Mouse (Mus musculus) CD8-positive naive resting alpha-beta T cell, adult 2 months (primary cell): ENCODE measurements around the gene Efcab7.

Experiments
- DNase-seq, 2 experiments: peaks; one replicate each; pipeline ENCODE4 v3.0.0; 2022; ENCODE audit warnings: low read depth in 2 of 2, low spot score in 2 of 2

Gene Efcab7

DNA sequence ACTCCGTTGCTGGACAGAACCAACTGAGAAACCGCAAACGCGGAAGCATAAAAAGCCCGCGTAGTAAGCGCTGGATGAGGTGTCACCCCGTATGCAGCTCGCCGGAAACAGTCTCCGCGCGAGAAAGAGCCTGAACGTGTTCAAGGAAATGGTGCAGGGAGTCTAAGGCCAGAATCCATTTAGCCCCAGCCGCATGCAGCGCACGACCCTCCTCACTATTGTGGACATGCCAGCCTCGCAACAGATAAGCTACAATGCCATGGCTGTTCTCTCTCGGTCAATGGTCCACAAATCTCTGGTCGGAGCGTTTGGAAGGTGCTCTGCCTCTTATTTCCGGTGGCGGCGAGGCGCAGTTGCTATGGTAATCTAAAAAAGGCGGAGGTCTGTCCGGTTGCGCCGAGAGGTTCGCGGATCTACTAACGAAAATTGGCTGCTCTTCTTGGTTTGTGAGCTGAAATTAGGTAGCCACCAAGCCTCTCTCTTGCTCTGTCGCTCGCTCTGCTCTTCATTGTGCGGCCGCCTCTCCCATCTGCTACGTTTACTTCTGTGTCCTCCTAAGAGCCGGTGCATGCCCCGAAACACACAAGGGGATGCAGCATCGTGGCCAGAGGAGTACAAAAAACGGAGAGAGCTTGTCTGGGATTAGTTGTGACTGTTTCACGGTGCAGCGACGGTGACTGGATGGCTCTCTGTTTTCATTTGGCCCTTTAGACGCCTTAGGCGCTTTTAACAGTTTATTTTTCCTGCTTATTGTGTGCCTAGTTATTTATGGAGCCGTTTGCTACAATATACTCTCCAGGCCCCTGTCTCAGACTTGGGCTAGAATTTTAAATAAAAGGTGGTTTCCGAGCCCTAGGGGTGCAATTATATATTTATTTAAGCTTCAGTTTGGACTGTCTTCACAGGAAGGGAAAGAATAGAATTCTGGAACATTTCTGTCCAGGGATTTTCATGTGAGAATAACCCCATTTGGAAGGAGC is at the start of gene Efcab7:
TSS of gene Efcab7 (plus strand) at position 105 of the 980 bp plus-strand sequence.
- DNase-seq, result peak; percentile 74 to 83

GRCm38 (mm10) chr4:99792365-99792764 is 36.6 kb upstream of the Efcab7 start:
- no peak for DNase-seq

DNA sequence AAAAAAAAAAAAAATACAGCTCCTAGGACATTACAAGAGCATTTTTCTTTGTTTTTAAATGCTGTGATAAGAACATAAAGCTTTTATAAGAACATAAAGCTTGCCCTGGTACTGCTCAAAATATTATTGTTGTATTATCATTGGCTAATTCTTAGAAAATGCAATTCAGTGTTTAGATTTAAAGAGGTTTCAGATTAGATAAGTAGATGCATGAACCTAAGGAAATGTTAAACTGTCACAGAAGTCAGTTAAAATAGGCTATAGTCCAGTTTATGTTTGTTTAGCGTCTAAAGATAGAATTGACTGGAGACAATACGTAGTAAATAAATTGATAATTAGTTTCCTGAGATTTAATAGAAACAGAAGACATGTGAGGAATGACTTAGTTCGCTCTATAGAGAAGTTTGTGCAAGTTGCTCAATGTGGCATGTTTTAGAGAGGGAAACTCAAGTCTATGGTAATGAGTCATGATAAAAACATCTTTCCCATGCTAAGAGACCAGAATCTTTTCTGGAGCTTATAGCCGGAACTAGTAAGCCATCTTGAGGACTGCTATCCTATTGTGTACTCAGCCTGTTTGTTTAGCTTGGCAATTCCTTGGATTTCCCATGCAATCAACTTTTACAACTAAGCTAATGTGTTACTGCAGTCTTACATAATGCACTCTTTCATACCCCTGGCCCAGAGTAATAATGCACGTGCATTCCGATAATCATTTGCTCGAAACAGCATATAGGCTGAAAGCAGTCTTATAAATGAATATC is 12.1 kb upstream of the Efcab7 start:
- no peak for DNase-seq

DNA sequence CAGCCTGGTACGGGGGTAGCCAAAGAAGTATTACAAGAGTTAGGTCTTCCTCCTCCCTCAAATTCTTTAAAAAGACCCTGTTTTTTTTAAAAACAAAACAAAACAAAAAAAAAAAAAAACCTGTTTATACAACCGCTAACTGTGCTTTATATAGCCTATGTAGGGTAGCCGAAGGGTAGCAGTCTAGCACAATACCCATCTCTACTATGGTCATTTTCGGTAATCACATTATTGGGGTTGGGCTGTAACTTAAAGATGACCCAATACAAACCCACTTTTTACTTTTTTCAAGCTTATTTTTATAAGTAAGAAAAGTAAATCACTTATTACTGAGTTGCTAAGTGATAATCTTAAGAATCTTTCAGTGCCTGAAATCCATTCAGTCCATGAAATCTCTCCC is 661 bp upstream of the Efcab7 start:
- DNase-seq, result no peak

GRCm38 (mm10) chr4:99828739-99829093 is 282 bp upstream of the Efcab7 start:
- DNase-seq, result no peak

- peak in 1 of 2 experiments; percentile 11 for DNase-seq
Measured at GRCm38 (mm10) chr4:99881882-99882281, 52.9 kb downstream of the Efcab7 start.

GRCm38 (mm10) chr4:99882405-99882804 is 53.4 kb downstream of the Efcab7 start:
- no peak for DNase-seq

- DNase-seq, result peak in 1 of 2 experiments; percentile 23
Measured at GRCm38 (mm10) chr4:99913894-99914451, 85.0 kb downstream of the Efcab7 start.

DNA sequence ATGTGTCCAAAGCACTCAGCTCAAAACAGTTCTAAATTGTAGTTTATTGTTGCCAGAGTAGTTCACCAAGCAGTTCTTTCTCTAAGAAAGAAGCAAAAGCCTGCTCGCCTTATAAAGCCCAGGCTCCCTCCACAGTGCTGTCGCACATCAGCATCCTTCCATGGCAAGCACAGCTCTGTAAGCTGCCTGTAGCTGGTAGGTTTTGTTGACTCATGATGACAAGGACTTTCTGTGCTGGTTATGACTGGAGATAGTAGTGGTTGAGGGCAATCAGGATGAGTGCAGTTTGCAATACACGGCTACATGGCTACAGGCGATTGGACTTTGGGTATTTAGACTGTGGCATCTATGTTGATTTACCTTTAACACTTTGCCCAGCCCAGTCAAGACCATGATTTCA is 97.4 kb downstream of the Efcab7 start:
- no peak for DNase-seq

DNA sequence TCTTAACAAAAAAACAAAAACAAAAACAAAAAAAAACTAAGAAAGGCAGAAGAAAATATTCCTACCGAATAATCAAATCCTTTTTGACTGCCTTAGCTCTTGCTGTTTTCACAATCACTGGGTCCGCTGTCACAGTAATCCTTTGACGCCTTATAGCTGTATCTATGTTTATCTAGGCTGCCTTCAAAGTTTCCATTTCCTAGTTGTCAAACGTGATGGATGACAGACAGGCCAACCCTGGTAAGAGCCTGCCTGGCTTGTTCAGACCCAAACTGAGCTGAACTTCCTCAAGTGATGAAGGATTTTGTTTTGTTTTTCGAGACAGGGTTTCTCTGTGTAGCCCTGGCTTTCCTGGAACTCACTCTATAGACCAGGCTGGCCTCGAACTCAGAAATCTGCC is 99.5 kb downstream of the Efcab7 start:
- no peak for DNase-seq

DNA sequence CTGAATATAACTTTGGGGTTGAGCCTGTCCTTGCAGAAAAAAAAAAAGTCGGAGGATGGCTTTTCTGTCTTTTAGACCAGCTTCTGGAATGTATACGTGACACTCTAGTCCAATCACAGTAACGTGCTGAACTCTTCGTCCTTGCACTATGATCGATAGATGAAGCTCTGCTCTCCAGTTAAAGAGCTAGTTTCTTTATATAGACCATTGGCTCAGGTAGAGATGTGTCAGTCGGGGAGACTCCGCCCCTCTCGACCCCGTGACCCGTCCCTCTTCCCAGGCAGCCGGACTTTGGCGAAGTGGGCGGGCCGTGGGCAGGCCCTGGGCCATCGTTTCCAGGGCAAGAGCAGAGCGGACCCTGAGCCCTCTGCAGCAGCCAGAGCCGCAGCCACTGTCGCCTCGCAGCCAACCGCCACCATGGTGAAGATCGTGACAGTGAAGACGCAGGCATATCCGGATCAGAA is 100.2 kb downstream of the Efcab7 start, which contains the start of gene Pgm1:
TSS of gene Pgm1 (plus strand) at position 266 of the 464 bp plus-strand sequence.
- peak; percentile 33 to 43 for DNase-seq

DNA sequence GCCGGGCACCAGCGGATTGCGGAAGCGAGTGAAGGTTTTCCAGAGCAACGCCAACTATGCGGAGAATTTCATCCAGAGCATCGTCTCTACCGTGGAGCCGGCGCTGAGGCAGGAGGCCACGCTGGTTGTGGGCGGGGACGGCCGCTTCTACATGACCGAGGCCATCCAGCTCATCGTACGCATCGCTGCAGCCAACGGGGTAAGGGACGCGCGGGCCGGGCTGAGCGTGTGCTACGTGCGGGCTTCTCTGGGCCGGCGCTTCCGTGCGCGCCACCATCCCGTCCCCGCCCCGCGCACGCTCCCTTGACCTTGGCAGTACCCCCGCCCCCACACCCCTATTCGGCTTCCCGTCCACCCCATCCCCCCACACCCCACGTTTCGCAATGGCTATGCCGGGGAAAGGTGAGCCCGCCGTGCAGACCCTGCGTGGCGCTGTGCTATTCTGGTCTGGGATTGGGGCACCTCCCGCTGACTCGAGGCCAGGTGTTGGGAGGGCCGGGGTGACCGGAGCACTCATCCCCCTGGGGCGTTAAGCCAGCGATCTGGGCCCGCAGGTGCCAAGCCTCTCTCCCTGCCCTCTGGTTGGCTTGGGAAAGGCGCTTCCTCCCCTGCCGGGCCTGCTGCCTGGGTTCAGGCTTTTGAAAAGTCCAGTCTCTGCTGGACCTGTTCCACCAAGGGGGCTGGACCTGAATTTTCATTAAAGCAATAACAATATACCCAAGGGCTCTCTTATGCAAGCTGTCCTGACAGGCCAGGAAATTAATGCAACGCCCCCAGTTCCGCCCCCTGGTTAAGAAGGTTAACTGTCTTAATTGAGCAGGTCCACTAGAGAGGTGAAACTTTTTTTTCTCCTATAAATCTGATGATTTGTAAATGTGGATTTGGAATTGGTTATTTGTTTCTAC is 100.9 kb downstream of the Efcab7 start, which contains the start of gene Itgb3bp:
TSS of gene Itgb3bp (minus strand) at position 201 of the 905 bp plus-strand sequence.
- peak in 1 of 2 experiments; percentile 2 for DNase-seq

DNA sequence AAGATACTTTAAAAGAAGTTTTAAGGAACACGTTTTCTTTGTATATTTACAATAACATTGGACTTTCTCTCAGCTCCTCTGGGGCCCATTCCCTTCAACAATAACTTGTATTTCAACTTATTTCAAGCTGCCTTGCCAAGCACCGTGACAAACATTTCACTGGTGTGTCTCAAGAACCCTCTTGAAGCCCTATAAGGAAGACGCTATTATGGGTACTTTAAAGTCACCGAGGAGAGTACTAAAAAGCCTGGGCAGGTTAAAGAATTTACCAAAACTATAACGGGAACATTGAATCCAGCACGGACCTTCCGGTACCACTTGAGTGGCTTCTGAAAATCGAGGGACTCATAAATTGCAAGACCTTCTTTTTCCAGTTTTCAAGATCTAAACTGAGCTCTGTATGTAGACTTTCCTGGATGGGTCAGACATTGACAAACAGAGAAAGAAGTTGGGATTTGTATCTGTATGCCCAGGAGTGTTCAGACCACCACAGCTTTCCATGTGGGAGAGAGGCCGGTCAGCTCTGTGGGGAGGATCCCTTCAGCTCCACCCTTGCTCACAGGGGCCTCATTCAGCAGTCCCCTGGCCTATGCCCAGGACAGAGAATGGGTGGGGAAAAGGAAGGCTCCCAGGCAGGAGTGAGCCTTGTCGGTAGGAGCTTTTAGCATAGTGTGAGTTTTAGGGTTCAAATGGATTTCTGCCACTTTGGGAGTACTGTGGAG is 101.7 kb downstream of the Efcab7 start:
- DNase-seq, result no peak

- DNase-seq, result no peak
Measured at GRCm38 (mm10) chr4:99931240-99931580, 102.2 kb downstream of the Efcab7 start.

GRCm38 (mm10) chr4:99931807-99932206 is 102.8 kb downstream of the Efcab7 start:
- DNase-seq, result no peak

- DNase-seq, result no peak
Measured at GRCm38 (mm10) chr4:99934859-99935258, 105.9 kb downstream of the Efcab7 start.

GRCm38 (mm10) chr4:99936278-99936677 is 107.3 kb downstream of the Efcab7 start:
- DNase-seq, result no peak

- no peak for DNase-seq
Measured at GRCm38 (mm10) chr4:99939711-99940505, 110.9 kb downstream of the Efcab7 start.
